Mouse (Mus musculus) ES-E14 (cell line): ENCODE data around the gene Rgs3. TPM values are rescaled to one million over a fixed set of nuclear protein-coding genes. Genes with fewer than 3 reads are reported as not detected.

Experiments
- DNase-seq: peaks from one replicate; pipeline ENCODE4 v3.0.0-alpha.2; 2013; ENCODE audit warnings: low read depth, low spot score
- H3K27ac ChIP-seq: 2 replicates; pipeline ENCODE4 v1.5.1; 2012; ENCODE audit warnings: low read depth, mild to moderate bottlenecking, low read length, moderate library complexity, mixed read lengths; ENCODE audit not compliant: poor library complexity, insufficient read depth, severe bottlenecking
- H3K36me3 ChIP-seq: 2 replicates; pipeline ENCODE4 v1.6.1; 2012; ENCODE audit warnings: mild to moderate bottlenecking, low read length, moderate library complexity, mixed read lengths; ENCODE audit not compliant: control insufficient read depth, poor library complexity, insufficient read depth, severe bottlenecking
- H3K4me1 ChIP-seq, 2 experiments: fragments of 150-350 bp in 1 of 2; sonication (generic) in 1 of 2; 2 replicates each; pipeline ENCODE4 v1.6.1; 2012; ENCODE audit warnings: low read length in 2 of 2, mild to moderate bottlenecking in 1 of 2, mixed read lengths in 1 of 2; ENCODE audit not compliant: control insufficient read depth in 2 of 2, insufficient read depth in 2 of 2, poor library complexity in 1 of 2
- H3K4me3 ChIP-seq, 2 experiments: fragments of 150-350 bp in 1 of 2; sonication (generic) in 1 of 2; 2 replicates each; pipeline ENCODE4 v1.5.1; 2012; ENCODE audit warnings: low read length in 2 of 2, low read depth in 1 of 2, mild to moderate bottlenecking in 1 of 2, mixed read lengths in 1 of 2; ENCODE audit not compliant: insufficient read depth in 1 of 2, poor library complexity in 1 of 2, severe bottlenecking in 1 of 2
- H3K9ac ChIP-seq: 2 replicates; pipeline ENCODE4 v1.6.1; 2012; ENCODE audit warnings: low read depth, mild to moderate bottlenecking, low read length, mixed read lengths; ENCODE audit not compliant: poor library complexity, insufficient read depth, severe bottlenecking
- H3K9me3 ChIP-seq: fragments of 150-350 bp; sonication (generic); 2 replicates; pipeline ENCODE4 v1.6.1; 2012; ENCODE audit warnings: low read depth, mild to moderate bottlenecking, low read length; ENCODE audit not compliant: control insufficient read depth, insufficient read depth
- CHD2 ChIP-seq: IDR thresholded peaks from 2 replicates; pipeline ENCODE4 v1.6.1; 2014; ENCODE audit warnings: mild to moderate bottlenecking, low read depth, low read length, inconsistent platforms
- HCFC1 ChIP-seq: IDR thresholded peaks from 2 replicates; pipeline ENCODE4 v1.6.1; 2012; ENCODE audit warnings: low read length, inconsistent platforms, borderline replicate concordance; ENCODE audit not compliant: insufficient read depth
- MAFK ChIP-seq: IDR thresholded peaks from 2 replicates; pipeline ENCODE4 v1.6.1; 2014; ENCODE audit warnings: mild to moderate bottlenecking, low read depth, low read length, inconsistent platforms; ENCODE audit not compliant: insufficient read depth
- ZC3H11A ChIP-seq: IDR thresholded peaks from 2 replicates; pipeline ENCODE4 v1.6.1; 2012; ENCODE audit warnings: low read depth, mild to moderate bottlenecking, inconsistent platforms, low read length, borderline replicate concordance
- ZNF384 ChIP-seq: IDR thresholded peaks from 2 replicates; pipeline ENCODE4 v1.6.1; 2012; ENCODE audit warnings: low read depth, low read length, inconsistent platforms
- in situ Hi-C, 2 experiments: fragments of 600-800 bp; cut with MboI; formaldehyde crosslinking; loops; one replicate each; pipeline ENCODE4 v1.15.1; 2025; ENCODE audit warnings: low sequenced_read_pairs in 2 of 2, inconsistent platforms in 1 of 2; ENCODE audit not compliant: unreplicated experiment in 2 of 2
- total RNA-seq: library from RNA; depleted of rRNA; stranded (reverse); fragments of 300-350 nt; gene quantifications from 2 replicates; pipeline ENCODE4 v1.2.3, GENCODE M21; 2012

The Rgs3 gene
- total RNA-seq, 1 experiment: 10.0 TPM

- TF ChIP-seq ZC3H11A: no peak
- TF ChIP-seq HCFC1: no peak
- no peak for TF ChIP-seq MAFK
- no peak for TF ChIP-seq CHD2
- TF ChIP-seq ZNF384: no peak
- Histone ChIP-seq H3K4me3 (no peak overlapping the region), H3K4me1 (no peaks in the 10 kb centered on the region), H3K36me3 (no peaks in the 10 kb centered on the region), H3K27ac (no peak overlapping the region), H3K9ac (no peak overlapping the region), H3K9me3 (no peaks in the 10 kb centered on the region)
- in situ Hi-C loops: no loop called here
- DNase-seq: no peak
Observed at GRCm38 (mm10) chr4:62729941-62730340, 170.3 kb downstream of the Rgs3 start.

- H3K36me3 ChIP-seq: no peaks in the 10 kb centered on the region
- no peak for DNase-seq
- H3K4me3 ChIP-seq: no peak overlapping the region
- no peak for TF ChIP-seq ZNF384
- TF ChIP-seq CHD2: no peak
- no peak for TF ChIP-seq MAFK
- no peak for TF ChIP-seq ZC3H11A
- TF ChIP-seq HCFC1: no peak
- H3K4me1 ChIP-seq: peaks cover 0 to 6% of the 10 kb centered on the region in 2 experiments; a peak in 2 of 4 replicates
- no peak overlapping the region for H3K27ac ChIP-seq
- no peaks in the 10 kb centered on the region for H3K9me3 ChIP-seq
- H3K9ac ChIP-seq: no peak overlapping the region
- in situ Hi-C loops: no loop called here
Observed at GRCm38 (mm10) chr4:62730861-62731260, 171.2 kb downstream of the Rgs3 start.

- in situ Hi-C loops: no loop called here
- Histone ChIP-seq H3K36me3 (no peaks in the 10 kb centered on the region), H3K27ac (no peak overlapping the region)
Observed at GRCm38 (mm10) chr4:62731531-62732063, 171.9 kb downstream of the Rgs3 start.

GRCm38 (mm10) chr4:62732096-62732495, 172.4 kb downstream of the Rgs3 start:
- Histone ChIP-seq H3K4me3 (no peak overlapping the region), H3K9ac (no peak overlapping the region), H3K9me3 (no peaks in the 10 kb centered on the region), H3K4me1 (peaks cover 0 to 7% of the 10 kb centered on the region in 2 experiments; a peak in 2 of 4 replicates), H3K27ac (no peak overlapping the region), H3K36me3 (no peaks in the 10 kb centered on the region)
- no peak for DNase-seq
- TF ChIP-seq CHD2 (no peak), ZNF384 (no peak), MAFK (no peak), ZC3H11A (no peak), HCFC1 (no peak)
- in situ Hi-C loops: no loop called here

More at GRCm38 (mm10) chr4:62731531-62732063, 171.9 kb downstream of the Rgs3 start:
- no peak for TF ChIP-seq ZC3H11A
- TF ChIP-seq ZNF384: no peak
- TF ChIP-seq HCFC1: no peak
- no peak for TF ChIP-seq CHD2
- TF ChIP-seq MAFK: no peak
- DNase-seq: no peak
- Histone ChIP-seq H3K9ac (no peak overlapping the region), H3K4me3 (no peak overlapping the region), H3K9me3 (no peaks in the 10 kb centered on the region), H3K4me1 (peaks cover 0 to 7% of the 10 kb centered on the region in 2 experiments; a peak in 2 of 4 replicates)

GRCm38 (mm10) chr4:62732840-62733239, 173.2 kb downstream of the Rgs3 start:
- Histone ChIP-seq H3K4me1 (peaks cover 0 to 7% of the 10 kb centered on the region in 2 experiments; a peak in 2 of 4 replicates), H3K4me3 (no peak overlapping the region), H3K9ac (no peak overlapping the region), H3K27ac (no peak overlapping the region), H3K36me3 (no peaks in the 10 kb centered on the region), H3K9me3 (no peaks in the 10 kb centered on the region)
- TF ChIP-seq MAFK (no peak), ZC3H11A (no peak), ZNF384 (no peak), CHD2 (no peak), HCFC1 (no peak)
- no peak for DNase-seq
- in situ Hi-C loops: no loop called here
